In the genomic region with DNA sequence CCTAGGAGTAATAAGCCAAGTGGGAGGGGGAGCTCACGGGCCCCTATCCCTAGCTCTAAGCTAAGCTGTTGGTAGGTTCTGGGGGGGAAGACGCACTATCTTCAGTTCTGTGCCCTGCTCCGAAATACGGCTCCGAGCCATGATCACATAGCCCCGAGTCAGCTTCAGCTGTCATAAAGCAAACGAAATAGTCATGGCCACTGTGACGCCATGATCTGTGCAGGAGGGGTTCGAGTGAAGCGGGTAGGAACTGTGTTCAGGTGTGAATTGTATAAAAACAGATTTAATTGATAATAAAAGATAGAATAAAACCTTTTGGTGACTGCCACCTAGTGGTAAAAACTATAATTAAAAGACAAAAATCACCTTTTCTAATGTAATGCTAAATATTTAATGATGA, we compare ENCODE assay signal across 9 mouse cellular contexts. TPM values are rescaled to one million over a fixed set of nuclear protein-coding genes. Genes with fewer than 3 reads are reported as not detected.
DNase-seq lines count a peak whose midpoint lies in the region; ATAC-seq and TF ChIP-seq lines count a peak whose summit lies in the region.
"Had no signal": no experiment of that assay in that cellular context is flagged by ENCODE, and none has a peak within 500 bp of the region (broad histone marks: within the 10 kb centered on the region; RNA-seq: fewer than 3 reads in every experiment).

No protein-coding gene starts in this region.

- peak; percentile 57 for TF ChIP-seq CTCF in intestine, postnatal 0 days (IDR thresholded peaks at IDR 0.05; ENCODE audit: low read depth)
- TF ChIP-seq CTCF in hindbrain, postnatal 0 days (IDR thresholded peaks at IDR 0.05; ENCODE audit: low read depth), result peak; percentile 42; the same call in 1 of the 2 replicates

- H3K27ac ChIP-seq in intestine, postnatal 0 days (ENCODE audit: low read depth, low read length), result no peak overlapping the region
- no peak overlapping the region for H3K27ac ChIP-seq in intestine, embryonic 16.5 days (ENCODE audit: low read length)
- H3K27ac ChIP-seq in hindbrain, postnatal 0 days, result no peak overlapping the region
- no peak overlapping the region for H3K27ac ChIP-seq in neural tube, embryonic 12.5 days
- H3K27ac ChIP-seq in heart, embryonic 12.5 days (ENCODE audit: poor library complexity, severe bottlenecking), result no peak overlapping the region
- H3K27ac ChIP-seq: heart, embryonic 13.5 days had no signal

- H3K9me3 ChIP-seq in intestine, postnatal 0 days (ENCODE audit: control insufficient read depth), result no peaks in the 10 kb centered on the region
- no peaks in the 10 kb centered on the region for H3K9me3 ChIP-seq in intestine, embryonic 16.5 days (ENCODE audit: control insufficient read depth, low read length)
- no peaks in the 10 kb centered on the region for H3K9me3 ChIP-seq in hindbrain, postnatal 0 days (ENCODE audit: low read length)
- H3K9me3 ChIP-seq in neural tube, embryonic 12.5 days, result no peaks in the 10 kb centered on the region
- H3K9me3 ChIP-seq in heart, embryonic 12.5 days (replicated peaks), result peaks cover 7% of the 10 kb centered on the region
- H3K9me3 ChIP-seq: heart, embryonic 13.5 days had no signal

- no peaks in the 10 kb centered on the region for H3K27me3 ChIP-seq in intestine, postnatal 0 days (replicated peaks; ENCODE audit: control insufficient read depth, insufficient read depth, low read length)
- no peaks in the 10 kb centered on the region for H3K27me3 ChIP-seq in intestine, embryonic 16.5 days (replicated peaks; ENCODE audit: control insufficient read depth, insufficient read depth, low read length)
- H3K27me3 ChIP-seq in hindbrain, postnatal 0 days (ENCODE audit: insufficient read depth, low read length), result no peaks in the 10 kb centered on the region
- H3K27me3 ChIP-seq in neural tube, embryonic 12.5 days (replicated peaks), result no peaks in the 10 kb centered on the region
- no peaks in the 10 kb centered on the region for H3K27me3 ChIP-seq in heart, embryonic 12.5 days (replicated peaks)
- H3K27me3 ChIP-seq: heart, embryonic 13.5 days had no signal

- H3K9ac ChIP-seq in intestine, postnatal 0 days (ENCODE audit: low read depth, low read length), result no peak overlapping the region
- H3K9ac ChIP-seq in intestine, embryonic 16.5 days (ENCODE audit: low read depth, low read length), result no peak overlapping the region
- H3K9ac ChIP-seq in hindbrain, postnatal 0 days (replicated peaks; ENCODE audit: low read length), result no peak overlapping the region
- no peak overlapping the region for H3K9ac ChIP-seq in neural tube, embryonic 12.5 days
- H3K9ac ChIP-seq in heart, embryonic 12.5 days, result no peak overlapping the region
- H3K9ac ChIP-seq: heart, embryonic 13.5 days had no signal

- DNase-seq in A20 (ENCODE audit: low read depth, low spot score) (peak; percentile 24), adipocyte (ENCODE audit: low spot score) (peak; percentile 8)
- DNase-seq in hindbrain, postnatal 0 days (ENCODE audit: low spot score), result peak; percentile 45
- DNase-seq in right cerebral cortex, postnatal 14 days, result no peak

- H3K4me1 ChIP-seq in intestine, postnatal 0 days (replicated peaks; ENCODE audit: control insufficient read depth, insufficient read depth, low read length), result no peaks in the 10 kb centered on the region
- no peaks in the 10 kb centered on the region for H3K4me1 ChIP-seq in intestine, embryonic 16.5 days (ENCODE audit: control insufficient read depth, insufficient read depth, low read length)
- no peaks in the 10 kb centered on the region for H3K4me1 ChIP-seq in hindbrain, postnatal 0 days (ENCODE audit: insufficient read depth, low read length)
- no peaks in the 10 kb centered on the region for H3K4me1 ChIP-seq in neural tube, embryonic 12.5 days
- no peaks in the 10 kb centered on the region for H3K4me1 ChIP-seq in heart, embryonic 12.5 days (replicated peaks)
- H3K4me1 ChIP-seq: heart, embryonic 13.5 days had no signal

- H3K4me3 ChIP-seq in intestine, postnatal 0 days (ENCODE audit: low read depth, low read length), result no peak overlapping the region
- no peak overlapping the region for H3K4me3 ChIP-seq in intestine, embryonic 16.5 days (ENCODE audit: low read length)
- no peak overlapping the region for H3K4me3 ChIP-seq in hindbrain, postnatal 0 days (ENCODE audit: low read length)
- H3K4me3 ChIP-seq in neural tube, embryonic 12.5 days, result no peak overlapping the region
- H3K4me3 ChIP-seq in heart, embryonic 12.5 days, result no peak overlapping the region
- H3K4me3 ChIP-seq: heart, embryonic 13.5 days had no signal

- H3K36me3 ChIP-seq in intestine, postnatal 0 days (ENCODE audit: control insufficient read depth, insufficient read depth), result no peaks in the 10 kb centered on the region
- H3K36me3 ChIP-seq in intestine, embryonic 16.5 days (ENCODE audit: control insufficient read depth, insufficient read depth, low read length), result no peaks in the 10 kb centered on the region
- no peaks in the 10 kb centered on the region for H3K36me3 ChIP-seq in hindbrain, postnatal 0 days (ENCODE audit: insufficient read depth, low read length)
- H3K36me3 ChIP-seq in neural tube, embryonic 12.5 days, result no peaks in the 10 kb centered on the region
- no peaks in the 10 kb centered on the region for H3K36me3 ChIP-seq in heart, embryonic 12.5 days
- H3K36me3 ChIP-seq: heart, embryonic 13.5 days had no signal

- WGBS in intestine, postnatal 0 days, result 70% methylated on average over 10 of the region's 10 CpGs
- 75% methylated on average over 10 of the region's 10 CpGs for WGBS in intestine, embryonic 16.5 days
- 78% methylated on average over 10 of the region's 10 CpGs for WGBS in hindbrain, postnatal 0 days
- WGBS in neural tube, embryonic 12.5 days, result 81% methylated on average over 10 of the region's 10 CpGs
- WGBS in heart, embryonic 12.5 days, result 68% methylated on average over 10 of the region's 10 CpGs

- H3K4me2 ChIP-seq in intestine, postnatal 0 days (replicated peaks; ENCODE audit: low read depth), result no peak overlapping the region
- H3K4me2 ChIP-seq in intestine, embryonic 16.5 days (ENCODE audit: low read depth, low read length), result no peak overlapping the region
- H3K4me2 ChIP-seq in hindbrain, postnatal 0 days (ENCODE audit: low read depth, low read length), result no peak overlapping the region
- no peak overlapping the region for H3K4me2 ChIP-seq in neural tube, embryonic 12.5 days (replicated peaks)
- no peak overlapping the region for H3K4me2 ChIP-seq in heart, embryonic 12.5 days
- H3K4me2 ChIP-seq: heart, embryonic 13.5 days had no signal

- no peak for ATAC-seq in intestine, postnatal 0 days
- no peak for ATAC-seq in intestine, embryonic 16.5 days
- peak; percentile 70; the same call in 1 of the 2 replicates for ATAC-seq in hindbrain, postnatal 0 days
- ATAC-seq in neural tube, embryonic 12.5 days (ENCODE audit: low FRiP score, low read depth), result peak; percentile 56; the same call in 1 of the 2 replicates
- ATAC-seq in heart, embryonic 12.5 days (ENCODE audit: insufficient number of reproducible peaks, low FRiP score), result no peak

RNA-seq across cellular contexts. Expression of gene Stard3nl, which starts 42.4 kb away (rescaled TPM):
- 79.6 and 82.2 TPM in 2 replicates for polyA plus RNA-seq in intestine, postnatal 0 days (2015; fragmentation: Nextera tagmentation; extraction: Ambion mirVana)
- 86.5 and 94.8 TPM in 2 replicates for polyA plus RNA-seq in intestine, embryonic 16.5 days (2015; fragmentation: Nextera tagmentation; extraction: Ambion mirVana)
- 62.1 and 69.5 TPM in 2 replicates for total RNA-seq in hindbrain, postnatal 0 days (2014; rRNA removed)
- 191 and 199 TPM in 2 replicates for polyA plus RNA-seq in hindbrain, postnatal 0 days (2015; fragmentation: Nextera tagmentation; extraction: Ambion mirVana)
- polyA plus RNA-seq in neural tube, embryonic 12.5 days (2016; fragmentation: Nextera tagmentation; extraction: Ambion mirVana), result 153 and 157 TPM in 2 replicates
- polyA plus RNA-seq in heart, embryonic 12.5 days (2016; fragmentation: Nextera tagmentation; extraction: Ambion mirVana), result 90.7 and 93.0 TPM in 2 replicates

Comparison
In these comparisons a context has a peak if more than half of its experiments do, and no peak if none do; other contexts are left out.
1. ATAC-seq: peak in hindbrain, postnatal 0 days (single experiment) and neural tube, embryonic 12.5 days (single experiment); none in intestine, postnatal 0 days (single experiment), intestine, embryonic 16.5 days (single experiment) and heart, embryonic 12.5 days (single experiment).